Mouse (Mus musculus) embryonic stem cell, embryonic (primary cell): ENCODE data around the gene Dtnb.

Experiments used
- CTCF ChIA-PET, 4 experiments: fragments of 300-600 bp in 2 of 4; fragments of 350-600 bp in 2 of 4; sonication (Branson Sonifier 250); formaldehyde crosslinking; loops; one replicate each; lab custom pipeline; 2022; ENCODE audit warnings: inconsistent platforms in 2 of 4; lab: Charles Lee
- POLR2A ChIA-PET, 4 experiments: fragments of 300-600 bp in 2 of 4; fragments of 350-600 bp in 2 of 4; sonication (Branson Sonifier 250); formaldehyde crosslinking; loops; one replicate each; lab custom pipeline; 2022; ENCODE audit warnings: antibody characterized with exemption in 4 of 4, inconsistent platforms in 1 of 4; lab: Charles Lee

Dtnb gene

DNA sequence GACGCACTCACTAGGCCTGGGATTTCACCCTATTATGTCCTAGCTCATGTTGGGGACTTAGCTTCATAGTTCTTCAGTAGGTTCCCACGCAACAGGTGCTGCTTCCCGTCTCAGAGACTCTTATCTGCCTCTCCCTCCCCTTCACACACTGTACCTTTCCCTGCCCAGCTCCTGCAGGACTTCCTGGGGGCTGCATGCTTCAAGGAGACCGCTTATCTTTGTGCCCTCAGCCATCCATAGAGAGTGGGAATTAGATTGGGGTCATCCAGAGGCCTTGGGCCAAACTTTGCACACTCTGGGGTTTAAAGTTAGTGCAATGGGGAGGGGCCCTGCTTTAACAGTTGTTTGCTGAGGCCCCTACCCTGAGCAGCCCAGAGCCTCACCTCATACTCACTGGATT is 212.5 kb downstream of the Dtnb start:
- POLR2A ChIA-PET, result interaction anchor here in 1 of 4 experiments (0.6 to 1.9 kb wide), 4 partner anchors 10 to 84 kb away, joined by 3 to 10 read pairs (median 3); no protein-coding TSS in a partner anchor
- CTCF ChIA-PET, result interaction anchor here (0.6 to 1.0 kb wide), 4 partner anchors 9 to 302 kb away, joined by 3 to 5 read pairs (median 4); no protein-coding TSS in a partner anchor

- CTCF ChIA-PET, result no interaction called here
- POLR2A ChIA-PET, result interaction anchor here in 1 of 4 experiments (0.7 kb wide), 1 partner anchor 125 kb away, joined by 3 read pairs; no protein-coding TSS in a partner anchor
Observed at GRCm38 (mm10) chr12:3787041-3787440, 214.9 kb downstream of the Dtnb start.

- CTCF ChIA-PET, result no interaction called here
Observed at GRCm38 (mm10) chr12:3787541-3787940, 215.4 kb downstream of the Dtnb start.

DNA sequence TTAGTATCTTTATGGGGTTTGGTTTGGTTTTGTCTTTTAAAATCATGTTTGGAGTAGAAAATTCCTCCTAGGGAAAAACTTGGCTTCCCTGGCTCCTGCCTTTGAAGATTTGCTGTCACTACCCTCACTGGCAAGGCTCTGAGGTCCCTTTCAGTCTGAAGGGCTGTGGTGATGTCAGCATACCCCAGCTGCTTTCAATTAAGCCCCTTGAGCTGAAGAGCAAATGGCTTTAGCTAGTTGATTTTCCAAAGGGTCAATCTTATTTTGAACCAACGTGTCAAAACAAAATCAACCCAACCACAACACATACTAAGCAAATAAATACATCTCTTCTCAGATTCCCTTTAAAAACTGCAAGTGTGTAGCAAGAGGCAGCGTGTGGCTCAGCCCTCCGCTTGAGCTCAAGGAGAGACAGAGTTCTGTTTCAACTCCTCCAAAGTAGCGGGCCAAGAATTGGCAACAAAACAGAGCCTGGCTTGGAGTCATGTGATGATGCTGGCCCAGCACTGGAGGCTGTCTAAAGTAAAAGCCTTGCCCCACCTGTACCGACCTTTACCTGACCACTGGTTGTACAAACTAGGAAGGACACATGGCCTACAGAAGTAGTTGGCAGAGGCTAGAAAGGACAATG is 216.4 kb downstream of the Dtnb start:
- ChIA-PET CTCF (interaction anchor here in 2 of 4 experiments (0.6 to 0.8 kb wide), 2 partner anchors 238 to 632 kb away, joined by 3 read pairs; no protein-coding TSS in a partner anchor), POLR2A (interaction anchor here in 1 of 4 experiments (0.9 to 1.0 kb wide), 3 partner anchors 9 to 101 kb away, joined by 3 to 6 read pairs (median 3); no protein-coding TSS in a partner anchor)

More at GRCm38 (mm10) chr12:3787541-3787940, 215.4 kb downstream of the Dtnb start:
- POLR2A ChIA-PET, result interaction anchor here in 1 of 4 experiments (0.9 to 1.0 kb wide), 2 partner anchors 10 to 47 kb away, joined by 3 to 6 read pairs; no protein-coding TSS in a partner anchor

GRCm38 (mm10) chr12:3789626-3790185 is 217.5 kb downstream of the Dtnb start:
- ChIA-PET POLR2A (interaction anchor here in 1 of 4 experiments (1.0 kb wide), 1 partner anchor 8 kb away, joined by 3 read pairs; no protein-coding TSS in a partner anchor), CTCF (no interaction called here)

GRCm38 (mm10) chr12:3791257-3791656 is 219.1 kb downstream of the Dtnb start:
- POLR2A ChIA-PET, result interaction anchor here in 3 of 4 experiments (0.6 to 2.0 kb wide), 6 partner anchors 11 to 292 kb away, joined by 3 to 7 read pairs (median 4); no protein-coding TSS in a partner anchor
- CTCF ChIA-PET, result interaction anchor here (0.5 to 2.9 kb wide), 12 partner anchors 8 to 292 kb away, joined by 3 to 24 read pairs (median 4); no protein-coding TSS in a partner anchor

GRCm38 (mm10) chr12:3791732-3792131 is 219.6 kb downstream of the Dtnb start:
- ChIA-PET POLR2A (interaction anchor here in 3 of 4 experiments (0.6 to 2.0 kb wide), 6 partner anchors 11 to 291 kb away, joined by 3 to 7 read pairs (median 4); no protein-coding TSS in a partner anchor), CTCF (interaction anchor here (0.5 to 2.9 kb wide), 13 partner anchors 8 to 291 kb away, joined by 3 to 24 read pairs (median 4); no protein-coding TSS in a partner anchor)

DNA sequence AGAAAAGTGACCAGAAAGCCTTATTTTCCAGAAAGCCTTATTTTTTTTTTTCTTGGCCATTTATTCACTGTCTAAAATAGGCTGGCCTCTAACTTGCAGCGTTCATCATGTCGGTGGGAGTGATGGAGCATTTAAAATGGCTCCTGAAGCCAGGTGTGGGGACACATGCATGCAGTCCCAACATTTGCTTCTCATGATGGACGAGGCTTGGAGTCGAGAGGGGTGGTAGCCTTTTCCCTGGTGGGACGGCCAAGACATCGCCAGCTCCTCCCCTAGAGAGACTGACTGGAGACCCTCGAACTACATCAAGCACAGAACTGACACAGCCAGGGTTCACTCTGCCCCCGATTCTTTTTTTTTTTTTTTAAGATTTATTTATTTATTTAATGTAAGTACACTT is 220.1 kb downstream of the Dtnb start:
- CTCF ChIA-PET, result interaction anchor here (0.6 to 2.9 kb wide), 12 partner anchors 10 to 686 kb away, joined by 3 to 24 read pairs (median 5); no protein-coding TSS in a partner anchor
- POLR2A ChIA-PET, result interaction anchor here in 3 of 4 experiments (0.6 to 2.0 kb wide), 6 partner anchors 12 to 129 kb away, joined by 3 to 7 read pairs (median 4); no protein-coding TSS in a partner anchor

GRCm38 (mm10) chr12:3795569-3795968 is 223.4 kb downstream of the Dtnb start:
- CTCF ChIA-PET, result interaction anchor here in 2 of 4 experiments (0.6 to 1.7 kb wide), 2 partner anchors 14 kb away, joined by 5 read pairs; no protein-coding TSS in a partner anchor
- POLR2A ChIA-PET, result interaction anchor here in 1 of 4 experiments (1.2 to 2.9 kb wide), 3 partner anchors 11 to 17 kb away, joined by 3 to 10 read pairs (median 3); no protein-coding TSS in a partner anchor

DNA sequence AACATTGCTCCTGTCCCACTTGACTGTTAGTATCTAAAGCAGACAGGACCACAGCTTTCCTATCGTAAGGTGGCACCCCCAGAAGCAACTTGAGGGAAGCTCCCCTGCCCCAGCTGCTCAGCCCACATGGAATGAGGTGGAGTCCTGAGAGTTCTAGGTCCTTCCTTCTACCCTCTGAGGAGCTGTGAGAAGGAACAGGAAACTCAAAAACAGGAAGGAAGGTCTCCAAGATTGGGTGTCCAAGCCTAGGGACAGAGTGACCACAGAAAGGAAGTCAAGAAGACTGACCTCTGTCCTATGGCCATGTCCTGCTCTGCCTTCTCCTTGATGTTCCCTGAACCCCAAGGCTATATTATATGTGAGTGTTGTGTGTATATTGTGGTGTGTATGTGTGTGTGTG is 227.4 kb downstream of the Dtnb start:
- ChIA-PET POLR2A (interaction anchor here in 1 of 4 experiments (0.7 kb wide), 1 partner anchor 19 kb away, joined by 4 read pairs; no protein-coding TSS in a partner anchor), CTCF (no interaction called here)

- ChIA-PET POLR2A (interaction anchor here in 1 of 4 experiments (0.6 to 1.1 kb wide), 2 partner anchors 66 to 137 kb away, joined by 3 read pairs; no protein-coding TSS in a partner anchor), CTCF (interaction anchor here in 2 of 4 experiments (1.1 to 1.4 kb wide), 2 partner anchors 24 to 151 kb away, joined by 3 to 5 read pairs; no protein-coding TSS in a partner anchor)
Observed at GRCm38 (mm10) chr12:3805852-3806251, 233.7 kb downstream of the Dtnb start, which contains the start of gene Dnmt3a. TSS of gene Dnmt3a (plus strand) at chr12:3806007.

- POLR2A ChIA-PET, result interaction anchor here in 1 of 4 experiments (1.1 kb wide), 1 partner anchor 66 kb away, joined by 3 read pairs; no protein-coding TSS in a partner anchor
- CTCF ChIA-PET, result interaction anchor here in 3 of 4 experiments (0.6 to 1.4 kb wide), 6 partner anchors 12 to 218 kb away, joined by 3 to 5 read pairs (median 3); no protein-coding TSS in a partner anchor
Observed at GRCm38 (mm10) chr12:3806271-3806684, 234.1 kb downstream of the Dtnb start.

GRCm38 (mm10) chr12:3806703-3807547 is 234.7 kb downstream of the Dtnb start:
- ChIA-PET POLR2A (no interaction called here), CTCF (interaction anchor here in 3 of 4 experiments (0.6 to 1.4 kb wide), 6 partner anchors 11 to 219 kb away, joined by 3 to 5 read pairs (median 3); no protein-coding TSS in a partner anchor)

DNA sequence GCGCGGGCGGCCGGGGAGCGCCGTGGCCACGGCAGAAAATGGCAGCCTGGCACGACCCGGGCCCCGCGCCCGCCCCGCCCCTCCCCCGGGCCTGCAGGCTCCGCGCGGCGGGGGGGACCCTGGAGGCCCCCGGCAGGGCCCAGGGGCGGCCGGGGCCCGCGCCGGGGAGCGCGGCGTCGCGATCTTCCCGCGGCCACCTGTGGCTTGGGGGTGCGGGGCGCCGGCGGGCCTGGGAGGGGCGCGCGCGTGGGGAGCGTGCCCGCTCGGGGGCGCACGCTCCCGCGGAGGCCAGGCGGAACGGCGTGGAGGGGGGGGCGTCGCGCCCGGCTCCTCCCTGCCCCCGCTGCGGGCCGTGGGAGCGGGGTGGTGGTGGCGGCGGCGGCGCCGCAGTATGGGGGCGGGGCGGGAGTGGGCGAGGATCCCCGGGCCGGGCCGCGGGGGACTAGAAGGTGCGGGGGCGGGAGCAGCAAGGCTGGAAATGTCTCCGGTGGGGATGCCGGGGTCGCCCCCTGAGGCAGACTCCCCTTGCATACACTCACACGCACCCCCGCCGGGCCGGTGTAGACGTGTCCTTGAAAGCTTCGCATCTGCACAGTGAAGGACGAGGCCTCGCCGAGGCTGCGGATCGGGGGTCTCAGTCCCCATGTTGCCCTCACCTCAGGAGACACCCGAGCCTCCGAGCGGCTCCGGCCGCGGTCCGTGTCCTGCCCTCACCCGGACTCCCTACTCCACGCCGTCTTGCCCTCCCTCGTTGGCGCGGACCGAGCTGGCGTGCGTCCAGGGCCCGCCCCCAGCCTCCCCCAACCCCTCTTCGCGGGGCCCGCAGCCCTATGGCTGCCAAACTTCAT is 235.6 kb downstream of the Dtnb start:
- ChIA-PET POLR2A (interaction anchor here (0.6 to 2.9 kb wide), 19 partner anchors 10 to 202 kb away, joined by 3 to 18 read pairs (median 5); no protein-coding TSS in a partner anchor), CTCF (interaction anchor here in 2 of 4 experiments (1.1 to 1.4 kb wide), 3 partner anchors 10 to 220 kb away, joined by 3 to 8 read pairs (median 5); no protein-coding TSS in a partner anchor)

- POLR2A ChIA-PET, result interaction anchor here (0.5 to 2.9 kb wide), 26 partner anchors 9 to 203 kb away, joined by 3 to 18 read pairs (median 4); no protein-coding TSS in a partner anchor
- CTCF ChIA-PET, result interaction anchor here in 2 of 4 experiments (0.6 to 1.4 kb wide), 5 partner anchors 9 to 69 kb away, joined by 3 to 8 read pairs (median 5); no protein-coding TSS in a partner anchor
Observed at GRCm38 (mm10) chr12:3808396-3808981, 236.3 kb downstream of the Dtnb start.
